Mouse (Mus musculus): ENCODE data around the gene Mrgprx1.

Mrgprx1 gene

GRCm38 (mm10) chr7:48027497-48027896, at the start of gene Mrgprx1:
TSS of gene Mrgprx1 (minus strand) at chr7:48027597.
- no peak for DNase-seq

GRCm38 (mm10) chr7:48075521-48075920, 48.1 kb upstream of the Mrgprx1 start:
- DNase-seq: no peak

- no peak for DNase-seq
Measured at GRCm38 (mm10) chr7:48046475-48047185, 19.2 kb upstream of the Mrgprx1 start.

GRCm38 (mm10) chr7:48044046-48044445, 16.6 kb upstream of the Mrgprx1 start:
- DNase-seq: no peak

- DNase-seq: no peak
Measured at GRCm38 (mm10) chr7:48017874-48018273, 9.5 kb downstream of the Mrgprx1 start.

GRCm38 (mm10) chr7:47995689-47996088, 31.7 kb downstream of the Mrgprx1 start:
- no peak for DNase-seq

- DNase-seq: no peak
Measured at GRCm38 (mm10) chr7:47986752-47987151, 40.6 kb downstream of the Mrgprx1 start.

- no peak for DNase-seq
Measured at GRCm38 (mm10) chr7:47981995-47982394, 45.4 kb downstream of the Mrgprx1 start, which contains the start of gene Mrgpra4. TSS of gene Mrgpra4 (minus strand) at chr7:47982095.
